Mouse (Mus musculus): Measurements from ENCODE around the gene Nkx1-1. TPM values are rescaled to one million over a fixed set of nuclear protein-coding genes. Genes with fewer than 3 reads are reported as not detected.

The Nkx1-1 gene
- not detected in 2 replicates for polyA plus RNA-seq (2015; fragmentation: Nextera tagmentation; extraction: Ambion mirVana)

DNA sequence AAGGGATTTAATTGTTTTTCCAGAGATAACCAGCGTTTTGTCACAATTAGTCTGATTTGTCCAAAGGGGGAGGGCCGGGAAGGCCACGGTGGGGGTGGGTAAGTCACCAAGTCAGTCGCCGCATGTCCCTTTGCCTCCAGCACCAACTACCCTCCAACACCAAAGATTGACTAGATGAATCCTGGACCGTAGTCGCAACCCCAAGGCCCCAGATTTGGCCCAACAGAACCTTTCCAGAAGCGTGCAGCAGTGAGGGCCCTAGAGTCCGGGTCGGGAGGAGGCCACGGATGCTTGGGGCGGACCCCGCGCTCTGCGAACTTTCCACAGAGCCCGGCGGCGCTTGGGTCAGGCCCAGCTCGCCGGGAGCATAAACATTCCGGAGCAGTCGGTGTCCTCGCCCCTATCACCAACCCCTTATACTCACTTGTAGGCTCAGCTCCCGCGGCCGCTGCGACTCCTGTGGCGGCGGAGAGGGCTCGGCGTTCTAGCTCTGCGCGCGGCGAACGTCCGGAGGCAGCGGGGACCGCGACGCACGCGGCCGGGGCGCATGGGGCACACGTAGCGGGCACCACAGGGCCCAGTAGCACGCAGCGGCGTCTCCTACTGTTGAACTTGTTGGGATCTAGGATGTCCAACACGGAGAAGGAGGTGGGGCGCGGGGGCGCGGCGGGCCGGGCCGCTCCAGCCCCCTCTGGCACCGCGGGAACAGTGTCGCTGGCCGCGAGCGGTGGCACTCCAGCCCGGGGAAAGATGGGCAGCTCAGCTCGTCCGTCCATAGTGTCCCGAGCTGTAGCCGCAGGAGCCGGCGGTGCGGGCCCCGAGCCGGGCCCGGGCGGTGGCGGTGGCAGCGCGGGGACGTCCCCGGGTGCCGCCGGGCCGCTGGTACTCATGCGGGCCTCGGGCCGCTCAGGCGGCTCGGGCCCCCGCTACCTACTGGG is at the start of gene Nkx1-1:
Nkx1-1 (minus strand) TSS at position 776 of the 938 bp plus-strand sequence.
- no peaks in the 10 kb centered on the region for H3K36me3 ChIP-seq (ENCODE audit: insufficient read depth, low read length)
- H3K27ac ChIP-seq (ENCODE audit: low read length) = no peak within 1 kb of the TSS
- H3K9ac ChIP-seq (replicated peaks; ENCODE audit: low read length) = no peak within 1 kb of the TSS
- H3K4me3 ChIP-seq (ENCODE audit: low read length) = peak within 1 kb of the TSS; percentile 30
- H3K4me1 ChIP-seq (ENCODE audit: insufficient read depth, low read length) = peaks cover 22% of the 10 kb centered on the region
- under 1% methylated on average over 85 of the region's 90 CpGs for WGBS
- no peak for ATAC-seq (ENCODE audit: low FRiP score, low TSS enrichment)
- H3K9me3 ChIP-seq (ENCODE audit: low read length) = no peaks in the 10 kb centered on the region
- H3K27me3 ChIP-seq (ENCODE audit: insufficient read depth, low read length) = peaks cover 96% of the 10 kb centered on the region
- H3K4me2 ChIP-seq (replicated peaks; ENCODE audit: low read depth, low read length) = peak within 1 kb of the TSS; percentile 37

DNA sequence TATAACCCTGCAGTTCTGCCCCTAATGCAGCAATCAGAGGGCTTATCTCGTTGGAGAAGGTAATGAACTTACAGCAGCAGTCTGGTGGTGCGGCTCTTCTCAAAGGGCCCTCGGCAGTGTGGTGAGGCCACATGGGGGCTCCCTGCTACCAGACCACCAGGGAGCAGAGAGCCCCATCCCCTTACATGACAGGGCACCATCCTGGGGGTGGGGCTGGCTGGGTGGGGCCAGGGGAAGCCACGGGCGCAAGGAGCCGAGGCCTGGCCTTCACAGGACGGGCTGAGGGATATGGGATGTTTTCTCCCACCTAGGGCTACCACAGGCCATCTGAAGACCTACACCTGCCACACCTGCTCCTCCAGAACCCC is 47.5 kb upstream of the Nkx1-1 start:
- 12% methylated on average over 7 of the region's 7 CpGs for WGBS
- no peaks in the 10 kb centered on the region for H3K9me3 ChIP-seq (ENCODE audit: low read length)
- H3K9ac ChIP-seq (replicated peaks; ENCODE audit: low read length) = no peak overlapping the region
- ATAC-seq (ENCODE audit: low FRiP score, low TSS enrichment) = 0 out of 2 replicates have a peak, but pooled peaks have one; percentile 14
- H3K27ac ChIP-seq (ENCODE audit: low read length) = no peak overlapping the region
- H3K4me2 ChIP-seq (replicated peaks; ENCODE audit: low read depth, low read length) = no peak overlapping the region
- H3K27me3 ChIP-seq (ENCODE audit: insufficient read depth, low read length) = peaks cover 24% of the 10 kb centered on the region
- H3K4me1 ChIP-seq (ENCODE audit: insufficient read depth, low read length) = no peaks in the 10 kb centered on the region
- H3K4me3 ChIP-seq (ENCODE audit: low read length) = no peak overlapping the region
- H3K36me3 ChIP-seq (ENCODE audit: insufficient read depth, low read length) = no peaks in the 10 kb centered on the region

DNA sequence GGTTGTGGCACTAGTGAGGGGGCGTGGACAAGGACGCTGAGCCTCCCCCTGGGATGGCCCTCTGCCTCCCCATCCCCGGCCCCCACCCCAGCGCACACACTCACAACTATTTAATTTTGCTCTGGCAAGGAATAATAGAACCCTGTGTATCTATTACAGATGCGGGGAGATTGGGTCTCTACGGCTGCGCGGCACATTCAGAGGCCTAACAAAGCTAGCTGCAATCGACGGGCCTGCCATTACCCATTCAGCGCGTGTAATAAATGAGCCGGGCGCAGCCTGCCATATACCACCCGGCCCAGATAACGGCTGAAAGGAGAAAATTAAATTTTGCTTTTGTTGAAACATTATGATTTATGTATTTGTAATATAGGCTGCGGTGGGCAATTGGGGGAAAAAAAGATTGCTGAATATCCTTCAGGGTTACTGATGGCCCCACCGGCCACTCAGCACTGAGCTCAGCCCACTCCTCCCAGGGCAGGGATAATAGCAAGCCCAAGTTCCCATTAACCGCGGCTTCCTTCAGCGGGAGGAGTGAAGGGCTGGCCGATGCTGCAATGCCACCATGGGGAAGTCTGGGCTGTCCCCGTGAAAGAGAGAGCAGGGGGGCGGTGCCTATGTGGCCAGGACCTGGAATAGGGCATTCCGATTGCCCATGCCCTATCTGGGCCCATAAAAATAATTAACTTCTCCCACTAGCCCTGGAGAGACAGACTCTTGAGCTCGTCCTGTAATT is 47.0 kb upstream of the Nkx1-1 start:
- Histone ChIP-seq H3K9ac (replicated peaks; ENCODE audit: low read length) (no peak overlapping the region), H3K9me3 (ENCODE audit: low read length) (no peaks in the 10 kb centered on the region), H3K4me3 (ENCODE audit: low read length) (no peak overlapping the region), H3K27ac (ENCODE audit: low read length) (no peak overlapping the region), H3K36me3 (ENCODE audit: insufficient read depth, low read length) (no peaks in the 10 kb centered on the region), H3K4me2 (replicated peaks; ENCODE audit: low read depth, low read length) (no peak overlapping the region), H3K27me3 (ENCODE audit: insufficient read depth, low read length) (peaks cover 21% of the 10 kb centered on the region; the same call in 1 of the 2 replicates), H3K4me1 (ENCODE audit: insufficient read depth, low read length) (no peaks in the 10 kb centered on the region)
- ATAC-seq (ENCODE audit: low FRiP score, low TSS enrichment) = peak; percentile 60; the same call in 1 of the 2 replicates
- WGBS = 39% methylated on average over 26 of the region's 26 CpGs

DNA sequence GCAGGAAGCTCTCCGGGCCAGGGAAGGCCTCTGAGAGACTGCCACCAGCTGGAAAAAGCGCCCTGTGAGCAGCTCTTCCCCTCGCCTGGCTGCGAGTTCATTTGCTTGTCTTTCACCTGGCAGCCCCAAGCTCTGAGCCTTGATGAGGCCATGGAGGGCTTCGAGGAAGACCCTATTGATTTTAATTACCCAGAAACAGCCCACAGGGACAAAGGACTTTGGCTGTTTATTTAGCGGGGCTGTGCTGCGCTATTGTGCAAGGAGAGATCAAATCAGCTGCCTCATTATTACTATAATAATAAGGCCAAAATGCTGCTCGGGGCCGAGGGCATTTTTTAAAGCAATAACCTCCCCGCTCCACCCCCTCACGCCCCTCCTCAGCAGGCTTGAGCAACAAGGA is 31.7 kb upstream of the Nkx1-1 start:
- H3K4me3 ChIP-seq (ENCODE audit: low read length) = no peak overlapping the region
- no peak for ATAC-seq (ENCODE audit: low FRiP score, low TSS enrichment)
- no peak overlapping the region for H3K27ac ChIP-seq (ENCODE audit: low read length)
- 39% methylated on average over 11 of the region's 11 CpGs for WGBS
- no peaks in the 10 kb centered on the region for H3K36me3 ChIP-seq (ENCODE audit: insufficient read depth, low read length)
- no peak overlapping the region for H3K9ac ChIP-seq (replicated peaks; ENCODE audit: low read length)
- H3K9me3 ChIP-seq (ENCODE audit: low read length) = no peaks in the 10 kb centered on the region
- no peaks in the 10 kb centered on the region for H3K4me1 ChIP-seq (ENCODE audit: insufficient read depth, low read length)
- no peak overlapping the region for H3K4me2 ChIP-seq (replicated peaks; ENCODE audit: low read depth, low read length)
- no peaks in the 10 kb centered on the region; the same call in 1 of the 2 replicates for H3K27me3 ChIP-seq (ENCODE audit: insufficient read depth, low read length)

DNA sequence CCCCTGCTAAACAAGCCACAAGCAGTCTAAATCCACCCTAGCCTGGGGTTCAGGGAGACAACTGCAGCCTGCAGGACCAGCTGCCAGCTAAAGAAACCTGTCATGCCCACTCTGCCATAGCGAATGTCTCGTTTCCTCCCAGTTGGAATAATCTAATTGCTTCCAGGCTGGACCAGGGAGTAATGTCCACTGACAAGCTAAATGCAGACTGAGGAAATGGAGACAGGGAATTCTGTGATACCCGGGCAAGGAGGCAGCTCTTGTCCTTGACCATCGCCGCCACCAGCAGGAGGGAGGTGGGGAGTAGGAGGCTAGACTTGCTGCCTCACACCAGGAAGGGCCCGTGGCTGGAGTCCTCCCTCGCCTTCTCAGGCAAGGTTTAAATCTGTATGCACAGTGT is 30.6 kb upstream of the Nkx1-1 start:
- Histone ChIP-seq H3K36me3 (ENCODE audit: insufficient read depth, low read length) (no peaks in the 10 kb centered on the region), H3K9me3 (ENCODE audit: low read length) (no peaks in the 10 kb centered on the region), H3K27me3 (ENCODE audit: insufficient read depth, low read length) (no peaks in the 10 kb centered on the region; the same call in 1 of the 2 replicates), H3K4me1 (ENCODE audit: insufficient read depth, low read length) (no peaks in the 10 kb centered on the region), H3K9ac (replicated peaks; ENCODE audit: low read length) (no peak overlapping the region), H3K27ac (ENCODE audit: low read length) (no peak overlapping the region), H3K4me2 (replicated peaks; ENCODE audit: low read depth, low read length) (no peak overlapping the region), H3K4me3 (ENCODE audit: low read length) (no peak overlapping the region)
- 59% methylated on average over 7 of the region's 7 CpGs for WGBS
- no peak for ATAC-seq (ENCODE audit: low FRiP score, low TSS enrichment)

DNA sequence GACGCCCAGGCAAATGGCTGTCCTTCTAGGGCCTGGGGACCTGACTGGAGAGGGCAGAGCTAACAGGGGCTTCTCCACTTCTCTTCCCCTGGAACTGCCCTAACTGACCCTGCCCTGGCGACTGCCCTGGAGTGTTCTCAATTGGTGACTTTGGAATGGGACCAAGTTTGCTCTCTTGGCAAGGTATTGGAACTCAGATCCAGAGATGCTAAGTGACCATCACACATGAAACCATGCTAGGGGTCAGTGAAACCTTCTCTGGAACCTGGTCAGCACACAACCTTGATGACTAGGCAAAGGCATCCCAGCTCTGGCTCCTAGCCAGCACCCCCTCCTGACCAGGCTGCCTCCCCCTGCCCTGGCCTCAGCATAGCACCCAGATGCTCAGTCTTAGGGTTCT is 25.3 kb upstream of the Nkx1-1 start:
- no peaks in the 10 kb centered on the region for H3K9me3 ChIP-seq (ENCODE audit: low read length)
- no peaks in the 10 kb centered on the region for H3K27me3 ChIP-seq (ENCODE audit: insufficient read depth, low read length)
- WGBS = 56% methylated on average over 2 of the region's 2 CpGs
- no peak for ATAC-seq (ENCODE audit: low FRiP score, low TSS enrichment)
- H3K9ac ChIP-seq (replicated peaks; ENCODE audit: low read length) = no peak overlapping the region
- no peaks in the 10 kb centered on the region for H3K36me3 ChIP-seq (ENCODE audit: insufficient read depth, low read length)
- peaks cover 3% of the 10 kb centered on the region; the same call in 1 of the 2 replicates for H3K4me1 ChIP-seq (ENCODE audit: insufficient read depth, low read length)
- H3K4me2 ChIP-seq (replicated peaks; ENCODE audit: low read depth, low read length) = no peak overlapping the region
- no peak overlapping the region for H3K27ac ChIP-seq (ENCODE audit: low read length)
- H3K4me3 ChIP-seq (ENCODE audit: low read length) = no peak overlapping the region

DNA sequence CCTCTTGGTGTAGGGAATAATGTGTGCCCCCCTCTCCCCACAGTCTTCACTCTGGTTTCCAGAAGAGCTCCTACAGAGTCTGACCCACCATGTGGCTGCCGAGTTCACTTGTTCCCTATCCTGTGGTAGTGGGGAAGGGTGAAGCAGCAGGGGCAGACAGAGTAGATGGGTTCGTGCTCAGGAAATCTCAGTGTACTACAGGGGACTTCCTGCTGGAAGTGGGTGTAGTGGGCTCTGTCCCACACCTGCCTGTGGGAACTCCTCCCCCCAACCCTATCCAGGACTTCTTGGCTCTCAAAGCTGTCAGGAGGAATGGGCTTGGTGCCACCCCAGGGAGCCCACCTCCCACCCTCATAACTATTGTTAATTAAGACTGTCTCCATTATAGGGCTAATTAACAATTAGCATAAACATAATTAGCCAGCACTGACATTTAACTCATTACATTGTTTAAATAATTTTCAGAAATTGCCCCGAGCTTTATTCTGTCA is 24.4 kb upstream of the Nkx1-1 start:
- 57% methylated on average over 3 of the region's 3 CpGs for WGBS
- H3K9ac ChIP-seq (replicated peaks; ENCODE audit: low read length) = no peak overlapping the region

DNA sequence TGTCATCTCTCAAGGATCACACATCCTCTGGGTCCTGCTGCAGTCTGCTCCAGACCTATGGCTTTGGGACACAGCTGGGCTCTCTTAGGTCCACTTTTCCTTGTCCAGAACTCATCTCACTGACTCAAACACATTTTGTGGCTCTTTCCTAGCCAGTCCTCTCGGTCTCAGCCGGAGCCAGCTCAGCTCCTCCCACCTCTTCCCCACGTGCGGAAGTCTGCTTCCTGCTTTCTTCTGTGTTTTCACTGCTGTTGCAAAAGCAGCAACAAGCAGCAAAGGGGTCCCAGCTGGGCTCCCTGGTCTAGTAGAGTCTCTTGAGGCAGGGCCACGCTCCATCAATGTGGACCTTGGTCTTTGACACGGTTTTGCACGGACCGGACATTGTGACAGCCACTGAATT is 22.0 kb upstream of the Nkx1-1 start:
- Histone ChIP-seq H3K36me3 (ENCODE audit: insufficient read depth, low read length) (no peaks in the 10 kb centered on the region), H3K4me1 (ENCODE audit: insufficient read depth, low read length) (peaks cover 3% of the 10 kb centered on the region; the same call in 1 of the 2 replicates), H3K27me3 (ENCODE audit: insufficient read depth, low read length) (no peaks in the 10 kb centered on the region), H3K4me2 (replicated peaks; ENCODE audit: low read depth, low read length) (no peak overlapping the region), H3K9me3 (ENCODE audit: low read length) (no peaks in the 10 kb centered on the region), H3K27ac (ENCODE audit: low read length) (no peak overlapping the region), H3K9ac (replicated peaks; ENCODE audit: low read length) (no peak overlapping the region), H3K4me3 (ENCODE audit: low read length) (no peak overlapping the region)
- 27% methylated on average over 8 of the region's 8 CpGs for WGBS
- ATAC-seq (ENCODE audit: low FRiP score, low TSS enrichment) = no peak

More for the DNA sequence above, 24.4 kb upstream of the Nkx1-1 start:
- Histone ChIP-seq H3K4me3 (ENCODE audit: low read length) (no peak overlapping the region), H3K9me3 (ENCODE audit: low read length) (no peaks in the 10 kb centered on the region), H3K27ac (ENCODE audit: low read length) (no peak overlapping the region), H3K36me3 (ENCODE audit: insufficient read depth, low read length) (no peaks in the 10 kb centered on the region), H3K4me2 (replicated peaks; ENCODE audit: low read depth, low read length) (no peak overlapping the region), H3K4me1 (ENCODE audit: insufficient read depth, low read length) (peaks cover 3% of the 10 kb centered on the region; the same call in 1 of the 2 replicates), H3K27me3 (ENCODE audit: insufficient read depth, low read length) (no peaks in the 10 kb centered on the region)
- no peak for ATAC-seq (ENCODE audit: low FRiP score, low TSS enrichment)

DNA sequence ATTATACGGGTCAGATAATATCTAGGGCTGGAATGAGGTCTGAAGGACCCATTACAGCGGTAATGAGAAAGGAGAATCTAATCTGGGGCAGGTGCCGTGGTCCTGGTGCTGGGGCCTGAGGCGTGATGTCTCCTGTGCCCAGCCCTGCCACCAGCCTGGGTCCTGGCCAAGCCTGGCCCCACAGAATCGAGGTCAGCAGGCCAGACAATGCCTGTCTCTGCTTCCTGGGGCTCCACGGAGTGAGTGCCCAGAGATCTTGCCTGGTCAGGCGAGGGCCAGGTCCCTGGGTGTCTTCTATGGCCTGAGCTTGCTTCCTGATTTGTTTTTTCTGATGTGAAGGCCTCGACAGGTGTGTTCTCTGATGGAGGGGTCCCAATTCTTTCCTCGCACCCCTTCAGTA is 10.0 kb upstream of the Nkx1-1 start:
- Histone ChIP-seq H3K9ac (replicated peaks; ENCODE audit: low read length) (no peak overlapping the region), H3K36me3 (ENCODE audit: insufficient read depth, low read length) (no peaks in the 10 kb centered on the region), H3K4me1 (ENCODE audit: insufficient read depth, low read length) (peaks cover 4% of the 10 kb centered on the region), H3K27me3 (ENCODE audit: insufficient read depth, low read length) (peaks cover 40% of the 10 kb centered on the region), H3K4me2 (replicated peaks; ENCODE audit: low read depth, low read length) (no peak overlapping the region), H3K27ac (ENCODE audit: low read length) (no peak overlapping the region), H3K9me3 (ENCODE audit: low read length) (no peaks in the 10 kb centered on the region), H3K4me3 (ENCODE audit: low read length) (no peak overlapping the region)
- 50% methylated on average over 9 of the region's 9 CpGs for WGBS
- no peak for ATAC-seq (ENCODE audit: low FRiP score, low TSS enrichment)

Measured in kidney, embryonic 16.5 days (tissue).